Mouse (Mus musculus) T-cell, adult 2 months (primary cell): ENCODE data around the gene Bnip2.

Source experiments
- DNase-seq: peaks from one replicate; pipeline ENCODE4 v3.0.0; 2022; ENCODE audit warnings: low spot score

The Bnip2 gene

DNA sequence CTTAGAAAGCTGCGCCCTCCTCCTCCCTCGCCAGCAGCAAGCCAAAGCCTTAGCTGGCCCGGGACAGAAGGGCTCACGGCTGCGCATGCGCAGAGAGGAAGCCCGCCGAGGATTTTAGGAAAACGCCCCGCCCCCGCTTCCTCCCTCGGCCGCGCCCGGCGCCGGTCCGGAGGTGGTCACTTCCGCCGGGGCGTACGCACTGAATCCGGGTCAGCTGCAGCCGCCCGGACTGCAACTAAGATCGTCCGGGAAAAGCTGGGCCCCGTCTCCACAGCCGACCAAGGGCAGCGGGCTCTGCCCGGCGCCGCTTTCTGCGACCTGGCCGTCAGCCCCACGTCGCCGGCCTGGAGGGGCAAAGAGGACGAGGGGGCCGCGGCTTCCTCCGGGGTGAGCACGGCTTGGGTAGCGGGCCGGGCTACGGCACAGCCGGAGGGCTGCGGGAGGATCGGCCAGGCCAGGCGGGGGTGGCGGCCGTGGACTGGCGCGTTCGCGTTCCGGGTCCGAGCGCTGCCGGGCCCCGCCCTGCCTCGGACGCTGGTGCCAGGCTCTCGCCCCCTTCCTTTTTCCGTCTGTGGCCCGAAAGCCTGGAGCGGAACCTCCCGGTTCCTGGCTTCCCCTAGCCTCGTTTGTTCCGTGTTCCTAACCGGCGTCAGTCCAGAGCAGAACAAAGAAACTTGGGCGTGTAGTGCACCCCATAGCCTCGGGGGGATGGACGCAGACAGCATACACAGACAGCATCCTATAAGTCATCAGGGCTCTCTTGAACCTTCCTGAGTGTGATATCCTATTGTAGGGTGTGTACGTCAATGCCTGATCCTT lies at the start of gene Bnip2:
Gene Bnip2 (plus strand): TSS at position 164 of the 819 bp plus-strand sequence.
- DNase-seq: peak; percentile 67

DNA sequence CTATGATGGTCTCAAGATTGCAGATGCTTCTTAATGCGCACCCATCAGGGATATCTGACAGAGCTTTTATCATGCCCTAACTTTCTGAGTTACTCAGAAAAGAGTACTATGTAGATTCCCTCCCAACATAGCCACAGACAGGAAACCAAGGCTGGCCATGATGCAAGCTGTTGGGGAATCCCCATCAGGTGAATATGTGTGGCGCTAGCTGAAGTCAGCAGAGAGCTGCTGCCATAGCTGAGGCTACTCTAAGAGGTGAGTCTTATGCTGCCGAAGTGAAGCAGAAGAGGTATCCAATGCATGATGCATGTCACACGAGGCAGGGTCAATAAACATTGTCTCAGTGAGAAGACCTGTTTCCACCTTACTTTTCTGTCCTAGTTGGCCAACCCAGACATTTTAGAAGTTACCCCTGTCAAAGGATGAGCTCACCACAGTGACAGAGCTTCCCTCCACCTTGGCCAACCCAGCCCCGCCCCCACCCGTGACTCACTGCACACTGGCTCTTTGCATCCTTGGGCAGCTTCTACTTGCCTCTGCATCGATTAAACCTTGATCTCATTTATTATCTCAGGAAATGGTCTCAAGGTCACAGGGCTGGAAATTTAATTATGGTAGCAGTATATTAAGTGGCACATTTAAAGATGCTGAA lies 48.3 kb upstream of the Bnip2 start:
- DNase-seq: peak; percentile 38

DNA sequence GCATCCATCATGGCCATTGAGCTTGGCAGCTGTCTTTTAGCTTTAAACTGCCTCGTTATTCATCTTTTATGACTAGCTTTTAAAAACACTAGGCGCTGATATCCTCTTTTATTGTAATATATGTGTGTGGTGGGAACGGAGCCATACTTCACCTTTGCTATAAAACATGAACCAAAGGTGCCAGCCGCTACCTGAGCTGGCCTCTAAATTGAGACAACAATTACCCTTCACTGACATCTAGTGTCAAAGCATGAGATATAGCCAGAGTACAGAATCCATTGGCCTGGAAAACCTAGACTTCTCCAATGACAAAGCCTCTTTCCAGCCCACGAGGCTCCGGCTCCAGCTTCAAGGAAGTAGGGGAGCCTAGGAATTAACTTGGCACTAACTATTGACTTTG lies 47.7 kb upstream of the Bnip2 start:
- DNase-seq: no peak

DNA sequence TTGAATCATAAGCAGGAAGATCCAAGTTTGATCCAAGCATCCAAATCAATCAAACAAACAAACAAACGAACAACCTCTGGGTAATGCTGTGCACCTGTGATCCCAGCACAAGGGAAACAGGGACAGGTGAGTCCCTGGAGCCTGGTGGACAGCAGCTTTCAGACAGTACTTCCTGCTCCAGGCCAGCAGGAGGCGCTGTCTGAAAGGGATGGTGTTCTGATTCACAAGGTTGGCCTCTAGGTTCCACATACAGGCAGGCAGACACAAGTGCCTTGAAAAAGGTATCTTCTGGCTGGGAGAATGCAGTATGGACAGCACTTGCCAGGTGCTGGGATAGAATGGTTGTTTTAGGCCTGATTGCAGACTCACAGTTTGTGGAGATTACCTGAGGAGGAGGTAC lies 40.3 kb upstream of the Bnip2 start:
- peak; percentile 52 for DNase-seq

DNA sequence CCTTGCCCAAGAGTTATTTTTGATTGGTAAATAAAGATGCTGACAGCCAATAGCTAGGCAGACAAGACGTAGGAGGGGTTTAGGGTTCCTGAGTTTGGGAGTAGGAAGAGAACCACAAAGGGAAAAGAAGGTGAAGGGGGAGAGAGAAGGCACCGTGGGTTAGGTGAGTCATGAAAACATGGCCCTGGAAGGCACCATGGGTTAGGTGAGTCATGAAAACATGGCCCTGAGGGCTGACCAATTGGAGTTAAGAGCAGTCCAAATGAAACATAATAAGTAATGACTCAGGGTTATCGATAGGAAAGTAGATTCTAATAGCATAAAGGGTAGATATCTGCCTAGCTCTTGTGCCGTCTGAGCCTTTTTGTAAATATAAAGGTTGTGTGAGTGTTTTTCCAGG lies 39.6 kb upstream of the Bnip2 start:
- no peak for DNase-seq

DNA sequence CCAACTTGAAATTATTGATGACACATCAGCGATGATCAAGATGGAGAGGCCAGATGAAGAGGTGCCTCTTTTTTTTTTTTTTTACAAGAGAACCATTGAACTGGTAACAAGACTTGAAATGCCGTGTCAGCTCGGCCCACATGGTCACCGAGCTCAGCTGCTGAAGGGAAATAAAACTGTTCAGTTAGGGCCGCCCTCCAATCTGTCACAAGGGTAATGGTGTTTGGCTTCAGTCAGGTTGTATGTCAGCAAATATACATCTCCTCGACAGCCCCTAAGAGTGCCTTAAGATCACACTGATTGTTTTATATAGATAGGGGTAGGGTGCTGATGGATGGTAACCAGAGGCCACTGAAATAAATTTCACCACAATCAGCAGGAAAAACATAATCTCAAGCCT lies 28.3 kb upstream of the Bnip2 start:
- no peak for DNase-seq

DNA sequence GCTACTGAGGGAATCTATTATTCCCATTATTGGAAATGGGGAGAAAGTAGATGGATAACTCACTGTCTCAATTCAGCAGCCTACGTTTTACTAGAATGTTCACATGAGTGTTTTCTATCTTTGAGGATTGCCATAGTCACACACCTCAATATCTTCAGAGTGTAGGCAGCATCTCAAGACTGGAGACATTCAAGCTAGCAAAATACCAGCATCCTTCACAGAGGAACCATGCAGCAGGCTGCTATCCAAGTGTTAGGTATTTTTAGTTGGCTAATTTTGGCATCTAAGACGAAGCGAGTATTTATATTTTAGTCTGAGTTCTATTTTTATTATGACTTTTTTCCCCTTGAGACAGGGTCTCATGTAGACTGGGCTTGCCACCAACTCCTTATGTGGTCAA lies 24.9 kb upstream of the Bnip2 start:
- no peak for DNase-seq

DNA sequence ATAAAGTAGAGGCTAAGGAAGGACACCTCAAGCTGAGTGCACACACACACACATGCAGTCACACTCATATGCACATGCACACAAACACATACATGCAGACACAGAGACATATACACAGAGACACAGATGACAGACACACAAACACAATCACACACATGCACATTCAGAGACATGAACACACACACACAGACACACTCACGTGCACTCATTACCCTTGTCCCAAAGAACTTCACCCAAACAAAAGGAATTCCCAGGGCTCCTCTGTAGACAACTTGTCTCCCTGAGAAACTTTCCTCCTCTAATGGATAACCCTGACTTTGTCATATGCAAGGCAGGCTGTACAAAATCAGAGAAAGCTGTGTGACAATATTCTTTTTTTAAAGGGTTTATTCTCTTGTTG lies 3.7 kb upstream of the Bnip2 start:
- DNase-seq: no peak

DNA sequence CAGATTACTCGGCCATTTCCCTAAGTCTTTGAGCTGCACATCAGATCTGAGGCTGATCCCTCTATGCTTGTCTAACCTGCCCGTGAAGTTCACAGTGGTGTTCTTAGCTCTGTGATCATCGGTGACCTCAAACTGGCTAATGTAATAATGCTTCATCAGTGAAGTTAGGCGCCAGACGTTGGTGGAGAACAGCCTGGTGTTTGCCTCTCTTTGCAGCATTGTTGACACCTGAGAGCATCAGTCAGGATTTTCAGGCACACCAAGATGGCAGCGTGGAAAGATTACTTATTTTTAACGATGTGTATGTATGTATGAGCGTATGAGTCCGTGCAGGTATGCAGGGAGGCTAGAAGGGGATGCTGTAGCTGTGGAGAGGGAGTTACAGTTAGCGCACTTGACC lies 3.2 kb upstream of the Bnip2 start:
- DNase-seq: no peak

DNA sequence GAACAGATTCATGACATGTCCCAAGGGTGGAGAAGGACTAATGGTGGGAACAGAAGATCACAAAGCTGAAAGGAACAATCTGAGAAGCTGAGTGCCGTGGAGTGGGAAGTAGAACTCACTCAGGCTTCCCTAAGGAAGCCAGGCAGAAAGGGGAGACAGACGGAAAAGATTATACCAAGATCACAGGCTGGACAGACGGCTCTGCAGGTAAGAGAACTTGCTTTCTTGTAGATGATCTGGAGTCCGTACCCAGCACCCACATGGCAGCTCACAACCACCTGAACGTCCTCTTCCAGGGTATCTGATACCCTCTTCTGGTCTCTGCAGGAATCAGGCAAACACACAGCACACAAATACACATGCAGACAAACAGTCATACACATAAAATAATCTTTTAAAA lies 2.7 kb upstream of the Bnip2 start:
- DNase-seq: no peak

DNA sequence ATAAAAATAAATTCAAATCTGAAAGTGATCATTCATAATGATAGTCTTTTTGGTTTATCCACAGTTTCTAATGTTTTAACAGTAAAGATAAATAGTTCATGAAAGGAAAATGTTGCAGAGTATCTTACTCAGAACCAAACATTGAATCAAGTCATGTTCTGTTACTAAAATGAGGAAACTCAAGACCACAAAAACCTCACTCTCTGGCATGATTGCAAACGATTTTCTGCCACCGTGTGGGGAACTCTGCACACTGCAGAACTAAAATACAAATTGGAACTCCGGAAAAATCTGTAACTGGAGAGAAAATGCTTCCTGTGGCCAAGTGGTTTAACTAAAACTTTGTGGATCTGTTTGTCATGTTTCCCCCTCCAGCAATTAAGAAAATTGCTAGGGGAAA lies 1.7 kb upstream of the Bnip2 start:
- peak; percentile 69 for DNase-seq

DNA sequence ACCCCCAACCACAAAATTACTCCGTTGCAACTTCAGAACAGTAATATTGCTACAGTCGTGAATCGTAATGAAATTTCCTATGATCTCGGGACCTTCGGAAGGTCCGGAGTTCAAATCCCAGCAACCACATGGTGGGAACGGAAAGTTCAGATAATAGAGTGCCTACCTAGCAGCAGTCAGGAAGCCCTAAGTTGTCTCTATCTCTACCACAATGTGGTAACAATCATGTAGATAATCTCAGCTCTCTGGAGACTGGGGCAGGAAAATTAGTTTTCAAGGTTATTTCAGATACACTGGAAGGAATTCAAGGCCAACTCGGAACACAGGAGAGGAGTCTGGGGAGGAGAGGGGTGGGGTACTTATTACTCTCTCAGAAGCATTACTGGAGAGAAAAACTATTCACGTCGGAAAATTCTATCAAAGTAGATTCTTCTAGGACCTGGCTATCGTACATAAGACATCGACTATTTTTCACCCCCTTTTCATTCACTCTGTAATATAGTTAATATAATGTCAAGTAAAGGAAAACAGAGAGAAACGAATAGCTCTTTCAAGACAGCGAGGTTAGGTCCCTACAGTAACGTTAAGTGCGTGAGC lies 462 bp upstream of the Bnip2 start:
- DNase-seq: no peak

DNA sequence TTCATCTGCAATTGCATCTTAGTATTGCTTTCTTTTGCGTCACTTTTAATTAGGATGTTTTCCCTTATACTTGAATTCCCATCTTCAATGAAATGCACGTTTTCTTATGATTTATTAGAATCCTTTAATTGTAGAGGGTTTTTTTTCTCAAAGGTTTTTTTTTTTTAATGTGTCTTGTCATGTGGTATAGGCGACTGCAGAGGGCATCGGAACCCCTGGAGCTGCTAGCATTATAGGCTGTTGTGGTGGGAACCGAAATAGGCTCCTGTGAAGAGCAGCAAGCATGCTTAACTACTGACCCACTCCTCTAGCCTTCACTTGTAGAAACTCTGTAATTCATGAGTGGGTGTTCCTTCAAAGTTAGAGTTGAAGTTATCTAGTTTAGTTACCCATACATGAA lies 1.1 kb downstream of the Bnip2 start:
- peak; percentile 7 for DNase-seq

DNA sequence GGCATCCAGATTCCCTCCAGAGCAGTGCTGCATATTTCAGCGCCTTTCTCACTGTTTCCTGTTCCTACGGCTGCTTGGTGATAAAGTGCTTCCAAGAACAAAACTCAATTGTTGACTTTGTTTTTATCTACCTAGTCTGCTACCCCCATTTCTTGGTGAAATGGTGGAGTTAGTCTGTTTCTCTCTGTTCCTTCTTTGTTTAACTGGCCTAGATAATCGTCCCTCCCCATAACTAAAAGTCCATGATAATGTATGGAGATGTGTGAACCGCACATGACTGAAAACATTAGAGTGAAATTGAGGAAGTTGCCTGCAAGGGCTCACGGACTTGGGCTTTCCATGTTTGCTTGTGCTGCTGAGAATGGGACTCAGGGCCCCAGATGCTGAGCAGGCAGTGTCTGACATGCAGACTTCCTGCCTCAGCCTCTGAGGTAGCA lies 3.6 kb downstream of the Bnip2 start:
- no peak for DNase-seq

DNA sequence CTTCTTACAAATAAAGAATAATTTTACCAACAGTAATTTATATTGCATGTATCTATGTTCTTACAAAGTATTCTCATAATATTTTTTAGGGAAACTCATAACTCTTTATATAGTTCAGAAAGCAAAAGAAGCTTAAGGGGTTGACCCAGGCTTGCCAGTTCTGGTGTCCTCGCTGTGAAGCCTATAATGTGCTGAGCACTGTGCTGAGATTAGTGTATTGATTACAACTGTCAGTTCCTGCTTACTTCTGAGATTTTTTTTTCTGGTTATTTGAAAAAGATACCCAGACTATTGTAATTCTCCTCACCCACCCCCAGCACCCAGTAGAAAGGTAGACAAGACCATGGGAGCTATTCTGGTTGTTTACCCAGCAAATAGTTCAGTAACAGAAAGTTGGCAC lies 4.2 kb downstream of the Bnip2 start:
- DNase-seq: no peak

DNA sequence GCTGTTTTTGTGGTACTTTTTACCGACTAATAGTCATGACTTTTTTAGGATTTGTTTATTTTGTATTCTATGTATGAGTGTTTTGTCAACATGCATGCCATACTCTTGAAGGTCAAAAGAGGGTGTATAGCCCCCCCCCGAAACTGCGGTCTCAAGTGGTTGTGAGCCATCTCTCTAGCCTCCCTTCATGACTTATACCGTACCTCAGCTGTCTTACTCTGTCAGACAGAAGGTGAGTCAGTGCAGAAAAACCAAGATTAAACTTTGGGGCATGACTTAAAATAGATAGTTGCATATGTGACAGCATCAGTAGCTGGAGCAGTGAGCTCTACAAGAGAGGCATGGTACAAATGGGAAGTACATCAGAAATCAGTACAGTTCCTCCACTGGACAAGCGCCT lies 5.3 kb downstream of the Bnip2 start:
- no peak for DNase-seq

DNA sequence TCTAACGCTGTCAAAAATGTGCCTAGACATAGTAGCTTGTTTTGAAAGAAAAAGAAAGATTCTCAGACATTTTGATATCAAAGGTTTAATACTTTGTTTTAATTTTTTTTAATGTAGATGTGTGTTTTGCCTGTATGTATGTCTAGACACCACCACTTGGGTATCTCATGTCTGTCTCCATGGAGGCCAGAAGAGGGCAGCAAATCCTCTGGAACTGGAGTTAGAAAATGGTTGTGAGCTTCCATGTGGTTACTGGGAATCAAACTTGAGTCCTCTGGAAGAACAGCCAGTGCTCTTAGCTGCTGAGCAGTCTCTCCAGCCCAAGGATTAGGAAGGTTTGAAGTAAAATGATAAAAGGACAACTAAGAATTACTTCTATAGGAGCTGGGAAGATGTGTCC lies 10.1 kb downstream of the Bnip2 start:
- DNase-seq: no peak

DNA sequence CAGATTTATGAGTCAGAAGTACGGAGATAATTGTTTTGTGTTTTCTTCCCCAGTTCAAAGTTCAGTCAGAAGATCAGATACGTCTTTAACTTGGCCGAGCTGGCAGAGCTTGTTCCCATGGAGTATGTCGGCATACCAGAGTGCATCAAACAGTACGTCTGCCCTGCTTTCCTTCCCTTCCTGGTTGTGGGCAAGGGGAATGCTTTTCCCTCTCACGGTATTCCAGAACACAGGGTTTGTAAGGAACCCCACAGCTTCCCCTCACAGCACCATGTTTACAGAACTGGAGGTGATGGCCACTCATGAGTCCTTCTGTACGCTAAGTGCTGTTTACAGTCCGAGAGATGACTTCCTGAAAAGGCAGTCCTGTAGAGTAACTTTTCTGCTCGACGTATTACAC lies 14.2 kb downstream of the Bnip2 start:
- no peak for DNase-seq

DNA sequence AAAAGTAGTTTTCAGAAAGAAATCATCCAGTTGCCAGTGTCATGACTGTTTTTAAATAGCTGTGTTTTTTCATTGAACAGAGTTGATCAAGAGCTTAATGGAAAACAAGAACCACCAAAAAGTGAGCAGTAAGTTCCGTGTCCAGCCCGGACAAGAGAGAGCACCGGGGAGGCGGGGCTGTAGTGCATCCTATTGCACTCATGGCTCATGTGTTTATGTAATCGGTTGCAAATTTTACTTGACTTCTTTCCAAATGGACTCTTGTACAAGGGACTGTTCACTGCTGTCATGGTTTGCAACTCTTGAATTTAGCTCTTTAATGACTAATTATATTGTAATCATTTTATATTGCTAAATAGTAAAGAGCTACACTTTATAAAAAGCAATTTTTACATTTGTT lies 17.7 kb downstream of the Bnip2 start:
- DNase-seq: no peak

DNA sequence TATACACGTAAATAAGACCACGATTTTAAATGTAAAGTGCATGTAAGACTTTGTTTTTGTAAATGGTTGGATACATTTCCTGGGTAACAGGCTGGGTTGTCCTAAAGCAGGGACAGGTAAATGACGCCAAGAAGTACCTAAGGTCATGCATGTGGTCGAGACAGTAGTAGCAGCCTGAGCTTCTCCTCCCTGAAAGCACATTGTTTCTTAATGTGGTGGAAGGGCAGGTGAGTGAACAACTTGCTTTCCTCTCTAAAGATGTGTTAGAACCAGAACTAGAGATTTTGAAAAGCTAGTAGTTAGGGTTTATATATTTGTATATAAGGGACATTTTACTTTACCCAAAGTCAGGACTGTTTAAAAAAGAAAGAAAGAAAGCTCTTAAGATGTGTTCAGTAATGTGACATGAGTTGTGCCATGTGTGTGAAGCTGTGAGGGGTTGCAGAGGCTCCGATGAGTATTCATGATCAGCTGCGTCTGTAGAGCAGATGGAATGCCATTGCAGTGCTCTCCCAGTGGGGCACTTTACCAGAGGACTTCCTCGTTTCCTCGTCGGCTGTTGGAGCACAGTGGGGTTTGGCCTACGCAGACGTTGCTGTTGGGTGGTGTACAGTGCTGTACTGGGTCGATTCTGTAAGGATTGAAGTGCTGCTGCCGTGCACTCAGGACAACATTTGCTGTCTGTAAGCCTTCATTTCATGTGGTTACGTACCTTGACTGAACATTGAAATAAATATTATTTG lies 18.4 kb downstream of the Bnip2 start:
- no peak for DNase-seq

DNA sequence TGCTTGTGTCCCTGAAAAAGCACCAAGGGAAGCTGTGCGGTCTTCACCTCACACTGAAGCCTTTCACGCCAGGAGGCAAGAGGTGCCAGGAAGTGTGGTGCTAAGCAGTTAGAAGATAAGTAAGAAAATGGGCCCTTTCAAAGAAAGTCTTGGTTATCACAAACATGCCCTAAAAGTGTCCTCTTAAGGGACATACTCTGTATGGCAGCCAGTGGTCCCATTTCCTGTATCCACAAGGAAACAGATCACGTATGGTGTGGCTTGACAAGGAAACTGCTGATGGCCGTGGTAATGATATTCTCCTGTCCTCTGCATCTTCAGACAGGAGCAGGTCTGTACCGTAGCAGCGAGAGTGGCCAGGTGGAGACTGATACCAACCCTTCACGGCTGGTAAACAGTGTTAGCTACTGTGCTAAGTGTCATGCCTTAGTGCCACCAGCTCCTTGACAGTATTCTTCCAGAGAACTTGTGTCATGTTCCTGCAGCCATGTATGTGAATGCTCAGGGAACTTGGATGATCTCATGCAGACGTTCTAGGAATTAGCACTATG lies 20.6 kb downstream of the Bnip2 start:
- no peak for DNase-seq

DNA sequence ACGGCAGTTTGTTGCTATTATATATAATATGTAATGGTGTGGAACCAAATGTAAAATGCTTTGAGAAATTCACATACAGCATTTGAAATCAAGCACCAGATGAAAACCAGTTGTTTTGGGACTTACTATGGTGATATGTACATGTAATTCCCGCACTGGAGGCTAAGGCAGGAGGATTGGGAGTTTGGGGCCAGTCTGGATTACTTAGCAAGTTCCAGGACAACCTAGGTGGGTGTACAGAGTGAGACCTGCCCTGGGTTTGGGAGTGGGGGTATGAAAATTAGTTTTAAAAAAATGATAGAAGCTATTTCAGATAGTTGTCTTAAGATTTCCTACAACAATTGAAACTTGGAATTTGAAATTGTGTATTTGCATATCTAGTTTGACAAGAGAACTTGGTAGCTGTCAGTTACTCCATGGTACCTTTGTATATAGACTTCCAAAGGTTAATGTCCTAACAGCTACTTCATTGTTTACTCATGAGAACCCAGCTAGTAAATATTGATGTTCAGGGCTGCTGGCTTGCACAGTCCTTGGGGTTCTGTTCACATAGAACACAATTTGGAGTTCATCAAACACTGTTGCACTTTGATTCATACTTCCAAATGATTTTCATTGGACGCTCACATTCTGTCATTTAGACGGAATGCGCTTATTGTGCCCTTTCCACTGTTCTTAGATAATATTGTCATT lies 21.7 kb downstream of the Bnip2 start:
- DNase-seq: no peak
